Mouse (Mus musculus): ENCODE measurements around the gene Enox1.

- no peak for TF ChIP-seq ZC3H11A (IDR thresholded peaks at IDR 0.05; ENCODE audit: borderline replicate concordance, low read depth, low read length)
- no peak for TF ChIP-seq HCFC1 (IDR thresholded peaks at IDR 0.05; ENCODE audit: borderline replicate concordance, insufficient read depth, low read length)
These were observed 11.5 kb upstream of the Enox1 start for GRCm38 (mm10) chr14:77145103-77145502.
